Mouse (Mus musculus) limb, embryonic 13.5 days (tissue): ENCODE results near the gene Tmem211. TPM values are rescaled to one million over a fixed set of nuclear protein-coding genes. Genes with fewer than 3 reads are reported as not detected.

ENCODE experiments used
- ATAC-seq: fragments of 200-750 bp; cut with Nextera tagmentation; 2 replicates; pipeline ENCODE4 v1.8.0; 2017; ENCODE audit warnings: low read depth, moderate number of reproducible peaks, moderate TSS enrichment; ENCODE audit not compliant: low FRiP score
- H3K27ac ChIP-seq: fragments of 300-500 bp; sonication (generic); 2 replicates; pipeline ENCODE4 v1.5.1; 2015; ENCODE audit warnings: inconsistent platforms, mild to moderate bottlenecking, moderate library complexity
- H3K27me3 ChIP-seq: fragments of 300-500 bp; sonication (generic); 2 replicates; pipeline ENCODE4 v1.6.1; 2015; ENCODE audit warnings: mild to moderate bottlenecking, inconsistent platforms
- H3K36me3 ChIP-seq: fragments of 300-500 bp; sonication (generic); 2 replicates; pipeline ENCODE4 v1.6.1; 2015; ENCODE audit warnings: inconsistent platforms, mild to moderate bottlenecking, moderate library complexity
- H3K4me1 ChIP-seq: fragments of 300-500 bp; sonication (generic); 2 replicates; pipeline ENCODE4 v1.6.1; 2015; ENCODE audit warnings: inconsistent platforms
- H3K4me2 ChIP-seq: fragments of 300-500 bp; sonication (generic); replicated peaks from 2 replicates; pipeline ENCODE4 v1.6.1; 2015; ENCODE audit warnings: inconsistent platforms, mild to moderate bottlenecking, moderate library complexity
- H3K4me3 ChIP-seq: fragments of 300-500 bp; sonication (generic); 2 replicates; pipeline ENCODE4 v1.5.1; 2015; ENCODE audit warnings: moderate library complexity, mild to moderate bottlenecking, inconsistent platforms
- H3K9ac ChIP-seq: fragments of 300-500 bp; sonication (generic); 2 replicates; pipeline ENCODE4 v1.6.1; 2015; ENCODE audit warnings: mild to moderate bottlenecking, inconsistent platforms
- H3K9me3 ChIP-seq: fragments of 300-500 bp; sonication (generic); 2 replicates; pipeline ENCODE4 v1.6.1; 2016; ENCODE audit warnings: inconsistent platforms
- WGBS: fragments of 180-500 bp; shearing (Covaris S2); methylation state at CpG from one replicate; pipeline ENCODE4 v1.1.7; 2015; 5-methylcytosine and 5-hydroxymethylcytosine counted together
- polyA plus RNA-seq: library from polyadenylated mRNA; unstranded; fragments of >200 nt; fragmentation: Nextera tagmentation; extraction: Ambion mirVana; gene quantifications from 2 replicates; pipeline ENCODE4 v1.2.1, GENCODE M21; 2015

The Tmem211 gene
- polyA plus RNA-seq, 1 experiment from 2014 or later = not detected

- no peak overlapping the region for H3K4me3 ChIP-seq
- H3K4me1 ChIP-seq = peaks cover 4% of the 10 kb centered on the region; the same call in 1 of the 2 replicates
- no peaks in the 10 kb centered on the region for H3K36me3 ChIP-seq
- no peak for ATAC-seq
- H3K9me3 ChIP-seq = no peaks in the 10 kb centered on the region
- H3K9ac ChIP-seq = no peak overlapping the region
- H3K27me3 ChIP-seq = peaks cover 16% of the 10 kb centered on the region
- H3K4me2 ChIP-seq = no peak overlapping the region
- 58% methylated on average over 11 of the region's 11 CpGs for WGBS
- no peak overlapping the region for H3K27ac ChIP-seq
Measured at GRCm38 (mm10) chr5:113214455-113214854, 12.3 kb upstream of the Tmem211 start.

GRCm38 (mm10) chr5:113215610-113216011, 11.1 kb upstream of the Tmem211 start:
- Histone ChIP-seq H3K4me2 (no peak overlapping the region), H3K36me3 (no peaks in the 10 kb centered on the region), H3K9me3 (no peaks in the 10 kb centered on the region), H3K9ac (no peak overlapping the region), H3K4me1 (peaks cover 3% of the 10 kb centered on the region; the same call in 1 of the 2 replicates), H3K4me3 (no peak overlapping the region), H3K27me3 (peaks cover 28% of the 10 kb centered on the region), H3K27ac (no peak overlapping the region)
- ATAC-seq = no peak
- 64% methylated on average over 9 of the region's 9 CpGs for WGBS

GRCm38 (mm10) chr5:113216328-113216960, 10.3 kb upstream of the Tmem211 start:
- no peak overlapping the region for H3K27ac ChIP-seq
- no peak overlapping the region for H3K4me3 ChIP-seq
- H3K4me1 ChIP-seq = peaks cover 5% of the 10 kb centered on the region; the same call in 1 of the 2 replicates
- H3K36me3 ChIP-seq = no peaks in the 10 kb centered on the region
- no peak for ATAC-seq
- H3K9ac ChIP-seq = no peak overlapping the region
- peaks cover 35% of the 10 kb centered on the region for H3K27me3 ChIP-seq
- 0 out of 2 replicates have a peak, but pooled peaks cover under 1% of the 10 kb centered on the region for H3K9me3 ChIP-seq
- WGBS = 70% methylated on average over 14 of the region's 14 CpGs
- H3K4me2 ChIP-seq = no peak overlapping the region

GRCm38 (mm10) chr5:113217076-113217475, 9.6 kb upstream of the Tmem211 start:
- ATAC-seq = no peak
- no peak overlapping the region for H3K9ac ChIP-seq
- H3K4me1 ChIP-seq = peaks cover 5% of the 10 kb centered on the region; the same call in 1 of the 2 replicates
- H3K4me3 ChIP-seq = no peak overlapping the region
- no peak overlapping the region for H3K27ac ChIP-seq
- WGBS = 74% methylated on average over 12 of the region's 12 CpGs
- 0 out of 2 replicates have a peak, but pooled peaks cover 2% of the 10 kb centered on the region for H3K9me3 ChIP-seq
- H3K4me2 ChIP-seq = no peak overlapping the region
- H3K27me3 ChIP-seq = peaks cover 35% of the 10 kb centered on the region
- H3K36me3 ChIP-seq = no peaks in the 10 kb centered on the region

- H3K4me1 ChIP-seq = peaks cover 5% of the 10 kb centered on the region; the same call in 1 of the 2 replicates
- ATAC-seq = no peak
- 63% methylated on average over 17 of the region's 17 CpGs for WGBS
- H3K9ac ChIP-seq = no peak overlapping the region
- no peak overlapping the region for H3K27ac ChIP-seq
- no peak overlapping the region for H3K4me3 ChIP-seq
- H3K36me3 ChIP-seq = no peaks in the 10 kb centered on the region
- H3K9me3 ChIP-seq = 0 out of 2 replicates have a peak, but pooled peaks cover 2% of the 10 kb centered on the region
- peaks cover 35% of the 10 kb centered on the region for H3K27me3 ChIP-seq
- H3K4me2 ChIP-seq = no peak overlapping the region
Measured at GRCm38 (mm10) chr5:113218617-113219235, 8.0 kb upstream of the Tmem211 start.

GRCm38 (mm10) chr5:113219450-113219849, 7.3 kb upstream of the Tmem211 start:
- Histone ChIP-seq H3K9me3 (0 out of 2 replicates have a peak, but pooled peaks cover 2% of the 10 kb centered on the region), H3K4me2 (no peak overlapping the region), H3K27me3 (peaks cover 35% of the 10 kb centered on the region), H3K9ac (no peak overlapping the region), H3K4me3 (no peak overlapping the region), H3K4me1 (peaks cover 5% of the 10 kb centered on the region; the same call in 1 of the 2 replicates), H3K36me3 (no peaks in the 10 kb centered on the region), H3K27ac (no peak overlapping the region)
- WGBS = 71% methylated on average over 6 of the region's 6 CpGs
- ATAC-seq = no peak

- H3K9ac ChIP-seq = no peak overlapping the region
- no peaks in the 10 kb centered on the region for H3K36me3 ChIP-seq
- WGBS = 66% methylated on average over 7 of the region's 7 CpGs
- H3K9me3 ChIP-seq = 0 out of 2 replicates have a peak, but pooled peaks cover 2% of the 10 kb centered on the region
- H3K27ac ChIP-seq = no peak overlapping the region
- ATAC-seq = no peak
- peaks cover 35% of the 10 kb centered on the region for H3K27me3 ChIP-seq
- no peak overlapping the region for H3K4me3 ChIP-seq
- H3K4me2 ChIP-seq = peak overlapping the region; percentile 98; the same call in 1 of the 2 replicates
- H3K4me1 ChIP-seq = peaks cover 5% of the 10 kb centered on the region; the same call in 1 of the 2 replicates
Measured at GRCm38 (mm10) chr5:113219876-113220275, 6.8 kb upstream of the Tmem211 start.

- ATAC-seq = peak; percentile 33; the same call in 1 of the 2 replicates
- Histone ChIP-seq H3K9me3 (0 out of 2 replicates have a peak, but pooled peaks cover 2% of the 10 kb centered on the region), H3K36me3 (no peaks in the 10 kb centered on the region), H3K9ac (peak overlapping the region; percentile 62), H3K4me2 (peak overlapping the region; percentile 98), H3K27me3 (peaks cover 35% of the 10 kb centered on the region), H3K4me1 (peaks cover 5% of the 10 kb centered on the region), H3K27ac (no peak overlapping the region), H3K4me3 (peak overlapping the region; percentile 59)
- 3% methylated on average over 64 of the region's 64 CpGs for WGBS
Measured at GRCm38 (mm10) chr5:113220383-113221146, 6.1 kb upstream of the Tmem211 start.

- Histone ChIP-seq H3K4me1 (peaks cover 13% of the 10 kb centered on the region), H3K4me3 (peak within 1 kb of the TSS; percentile 59), H3K4me2 (peak within 1 kb of the TSS; percentile 98), H3K27ac (no peak within 1 kb of the TSS), H3K27me3 (peaks cover 40% of the 10 kb centered on the region), H3K36me3 (no peaks in the 10 kb centered on the region), H3K9ac (peak within 1 kb of the TSS; percentile 62), H3K9me3 (0 out of 2 replicates have a peak, but pooled peaks cover 2% of the 10 kb centered on the region)
- WGBS = 15% methylated on average over 35 of the region's 62 CpGs
- ATAC-seq = no peak; the same call in 1 of the 2 replicates
Measured at GRCm38 (mm10) chr5:113221147-113221865, 5.4 kb upstream of the Tmem211 start, which contains the start of gene 2900026A02Rik. 2900026A02Rik (minus strand) TSS chr5:113221236.

GRCm38 (mm10) chr5:113223888-113224287, 2.8 kb upstream of the Tmem211 start:
- no peak overlapping the region for H3K9ac ChIP-seq
- H3K4me1 ChIP-seq = peaks cover 20% of the 10 kb centered on the region
- no peaks in the 10 kb centered on the region for H3K36me3 ChIP-seq
- peaks cover 30% of the 10 kb centered on the region for H3K27me3 ChIP-seq
- no peak for ATAC-seq
- H3K27ac ChIP-seq = no peak overlapping the region; the same call in 1 of the 2 replicates
- 0 out of 2 replicates have a peak, but pooled peaks cover 2% of the 10 kb centered on the region for H3K9me3 ChIP-seq
- no peak overlapping the region for H3K4me2 ChIP-seq
- no peak overlapping the region for H3K4me3 ChIP-seq
- WGBS = 49% methylated on average over 4 of the region's 4 CpGs

GRCm38 (mm10) chr5:113225271-113225670, 1.4 kb upstream of the Tmem211 start:
- Histone ChIP-seq H3K4me1 (peaks cover 20% of the 10 kb centered on the region), H3K4me3 (no peak overlapping the region), H3K9ac (no peak overlapping the region), H3K4me2 (peak overlapping the region; percentile 63; the same call in 1 of the 2 replicates), H3K9me3 (0 out of 2 replicates have a peak, but pooled peaks cover 2% of the 10 kb centered on the region), H3K27me3 (peaks cover 16% of the 10 kb centered on the region), H3K36me3 (no peaks in the 10 kb centered on the region), H3K27ac (no peak overlapping the region)
- 23% methylated on average over 10 of the region's 10 CpGs for WGBS
- ATAC-seq = no peak
